9 mouse cellular contexts compared by ENCODE assay signal in the genomic region with DNA sequence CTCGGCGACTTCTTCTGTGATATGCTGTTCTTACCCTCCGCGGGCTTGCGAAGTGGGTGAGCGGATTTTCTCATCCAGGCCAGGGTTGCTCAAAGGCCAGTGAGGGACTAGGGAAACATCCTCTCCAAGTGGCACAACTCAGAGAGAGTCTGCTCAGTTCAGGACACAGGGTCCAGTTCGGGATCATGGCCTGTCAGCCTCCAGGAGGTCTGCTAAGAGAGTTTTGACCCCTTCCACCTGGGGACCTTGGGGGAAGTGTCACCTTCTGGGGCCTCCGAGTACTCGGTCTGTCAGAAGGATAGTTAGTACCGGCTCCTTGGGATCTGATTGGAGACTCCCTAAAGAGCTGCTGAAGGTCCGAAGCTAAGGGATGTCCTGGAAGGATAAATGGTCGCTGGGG. TPM values are rescaled to one million over a fixed set of nuclear protein-coding genes. Genes with fewer than 3 reads are reported as not detected.
DNase-seq lines count a peak whose midpoint lies in the region; ATAC-seq and TF ChIP-seq lines count a peak whose summit lies in the region.
"Had no signal": no experiment of that assay in that cellular context is flagged by ENCODE, and none has a peak within 500 bp of the region (broad histone marks: within the 10 kb centered on the region; RNA-seq: fewer than 3 reads in every experiment).

No protein-coding gene starts in this region.

- H3K27ac ChIP-seq in heart, adult 2 months = no peak overlapping the region
- no peak overlapping the region for H3K27ac ChIP-seq in ES-E14 (ENCODE audit: insufficient read depth, low read depth, low read length, poor library complexity, severe bottlenecking)
- no peak overlapping the region for H3K27ac ChIP-seq in hindbrain, embryonic 12.5 days
- H3K27ac ChIP-seq in midbrain, embryonic 12.5 days (replicated peaks) = no peak overlapping the region

- no peak for DNase-seq in heart, adult 2 months
- DNase-seq in heart, postnatal 10 days = no peak
- no peak for DNase-seq in ES-E14 (ENCODE audit: low read depth, low spot score)
- no peak for DNase-seq in layer of hippocampus, postnatal 10 days (ENCODE audit: low spot score in 2 of 2)
- DNase-seq in right cerebral cortex, postnatal 14 days = no peak
- no peak for DNase-seq in urinary bladder, postnatal 25 days (ENCODE audit: low spot score)

- H3K36me3 ChIP-seq in heart, adult 2 months (ENCODE audit: control insufficient read depth, insufficient read depth, low read length) = no peaks in the 10 kb centered on the region
- no peaks in the 10 kb centered on the region for H3K36me3 ChIP-seq in ES-E14 (ENCODE audit: control insufficient read depth, insufficient read depth, low read length, poor library complexity, severe bottlenecking)
- H3K36me3 ChIP-seq in hindbrain, embryonic 12.5 days = no peaks in the 10 kb centered on the region
- no peaks in the 10 kb centered on the region for H3K36me3 ChIP-seq in midbrain, embryonic 12.5 days

- peaks cover 7% of the 10 kb centered on the region for H3K4me1 ChIP-seq in heart, adult 2 months (ENCODE audit: control insufficient read depth, insufficient read depth, low read length)
- H3K4me1 ChIP-seq in ES-E14 (ENCODE audit: control insufficient read depth in 2 of 2, insufficient read depth in 2 of 2, low read length in 2 of 2, poor library complexity in 1 of 2) = peaks cover 0 to 5% of the 10 kb centered on the region in 2 experiments; a peak in 1 of 4 replicates
- peaks cover 62% of the 10 kb centered on the region for H3K4me1 ChIP-seq in hindbrain, embryonic 12.5 days
- H3K4me1 ChIP-seq in midbrain, embryonic 12.5 days = peaks cover 61% of the 10 kb centered on the region

- peaks cover 3% of the 10 kb centered on the region; the same call in 1 of the 2 replicates for H3K27me3 ChIP-seq in heart, adult 2 months (ENCODE audit: control insufficient read depth, insufficient read depth, low read length)
- peaks cover 82% of the 10 kb centered on the region for H3K27me3 ChIP-seq in hindbrain, embryonic 12.5 days
- peaks cover 92% of the 10 kb centered on the region for H3K27me3 ChIP-seq in midbrain, embryonic 12.5 days

- no peaks in the 10 kb centered on the region for H3K79me2 ChIP-seq in heart, adult 2 months (replicated peaks; ENCODE audit: control insufficient read depth, insufficient read depth, low read length)

- no peak for TF ChIP-seq CTCF in heart, adult 2 months (IDR thresholded peaks at IDR 0.05)

- no peak for ATAC-seq in hindbrain, embryonic 12.5 days (ENCODE audit: low FRiP score)
- no peak for ATAC-seq in midbrain, embryonic 12.5 days (ENCODE audit: low FRiP score, low read depth)

- TF ChIP-seq EP300 in heart, adult 2 months (IDR thresholded peaks at IDR 0.05; ENCODE audit: insufficient read depth, low read depth, low read length) = no peak

- H3K9ac ChIP-seq in heart, adult 2 months (ENCODE audit: low read depth, low read length) = peak overlapping the region; percentile 43; the same call in 1 of the 2 replicates
- no peak overlapping the region for H3K9ac ChIP-seq in ES-E14 (ENCODE audit: insufficient read depth, low read depth, low read length, poor library complexity, severe bottlenecking)
- peak overlapping the region; percentile 60; the same call in 1 of the 2 replicates for H3K9ac ChIP-seq in hindbrain, embryonic 12.5 days
- H3K9ac ChIP-seq in midbrain, embryonic 12.5 days (replicated peaks) = peak overlapping the region; percentile 56; the same call in 1 of the 2 replicates

- in situ Hi-C loops in ES-E14 (cut with MboI; ENCODE audit: low sequenced_read_pairs in 2 of 2, unreplicated experiment in 2 of 2) = loop anchor here in 1 of 2 experiments (25.0 kb wide), 1 partner anchor 573 kb away; no protein-coding TSS in a partner anchor

- no peak for TF ChIP-seq POLR2A in heart, adult 2 months (IDR thresholded peaks at IDR 0.05; ENCODE audit: insufficient read depth, low read depth, low read length)

- H3K4me3 ChIP-seq in heart, adult 2 months = peak overlapping the region; percentile 57
- peak overlapping the region; percentile 48 to 52 for H3K4me3 ChIP-seq in ES-E14 (ENCODE audit: insufficient read depth in 1 of 2, low read depth in 1 of 2, low read length in 2 of 2, poor library complexity in 1 of 2, severe bottlenecking in 1 of 2)
- H3K4me3 ChIP-seq in hindbrain, embryonic 12.5 days = peak overlapping the region; percentile 46
- peak overlapping the region; percentile 52 for H3K4me3 ChIP-seq in midbrain, embryonic 12.5 days

- no peaks in the 10 kb centered on the region for H3K9me3 ChIP-seq in ES-E14 (ENCODE audit: control insufficient read depth, insufficient read depth, low read depth, low read length)
- H3K9me3 ChIP-seq in hindbrain, embryonic 12.5 days (replicated peaks) = no peaks in the 10 kb centered on the region
- H3K9me3 ChIP-seq in midbrain, embryonic 12.5 days = no peaks in the 10 kb centered on the region

- intact Hi-C loops in heart, adult 2 months (cut with DNase I) = loop anchor here (2.0 to 10.0 kb wide), 3 partner anchors 61 to 355 kb away; partner anchors contain the start of gene Lrrc32
- intact Hi-C loops in heart, postnatal 10 days (cut with DNase I) = loop anchor here (2.0 to 5.0 kb wide), 3 partner anchors 33 to 239 kb away; no protein-coding TSS in a partner anchor

- 32% methylated on average over 12 of the region's 12 CpGs for WGBS in heart, adult 2 months
- WGBS in hindbrain, embryonic 12.5 days = 3% methylated on average over 12 of the region's 12 CpGs
- under 1% methylated on average over 12 of the region's 12 CpGs for WGBS in midbrain, embryonic 12.5 days

- H3K4me2 ChIP-seq in hindbrain, embryonic 12.5 days (replicated peaks) = peak overlapping the region; percentile 96
- peak overlapping the region; percentile 89 for H3K4me2 ChIP-seq in midbrain, embryonic 12.5 days (replicated peaks)

TF ChIP-seq in ES-E14, 5 proteins besides CTCF, POLR2A, EP300 and RAD21:
- no peak for TF ChIP-seq CHD2 (IDR thresholded peaks at IDR 0.05; ENCODE audit: low read depth, low read length)
- no peak for TF ChIP-seq HCFC1 (IDR thresholded peaks at IDR 0.05; ENCODE audit: borderline replicate concordance, insufficient read depth, low read length)
- no peak for TF ChIP-seq MAFK (IDR thresholded peaks at IDR 0.05; ENCODE audit: insufficient read depth, low read depth, low read length)
- TF ChIP-seq ZNF384 (IDR thresholded peaks at IDR 0.05; ENCODE audit: low read depth, low read length) = no peak
- no peak for TF ChIP-seq ZC3H11A (IDR thresholded peaks at IDR 0.05; ENCODE audit: borderline replicate concordance, low read depth, low read length)
TF ChIP-seq in ES-E14: peak in this region for 0.

RNA-seq across cellular contexts. Expression of gene Wnt11, which starts 4.4 kb away (rescaled TPM):
- total RNA-seq in heart, adult 2 months (2021) = 1 to 10 TPM; 4.8 to 7.3 TPM
- 6.2 and 9.0 TPM in 2 replicates for polyA plus RNA-seq in heart, adult 2 months (2012; rRNA removed)
- 1 to 10 TPM; 2.5 to 2.6 TPM for total RNA-seq in heart, postnatal 10 days (2021)
- 2.3 and 3.5 TPM in 2 replicates for total RNA-seq in ES-E14 (2012; rRNA removed)
- polyA plus RNA-seq in hindbrain, embryonic 12.5 days (2016; fragmentation: Nextera tagmentation; extraction: Ambion mirVana) = 14.7 and 16.5 TPM in 2 replicates
- 2.9 TPM in 2 replicates for polyA plus RNA-seq in midbrain, embryonic 12.5 days (2016; fragmentation: Nextera tagmentation; extraction: Ambion mirVana)
- 1 to 10 TPM; 3.2 TPM for total RNA-seq in layer of hippocampus, postnatal 10 days (2021)
- total RNA-seq: granulocyte monocyte progenitor cell, adult 5-6 weeks had no signal
